In genomic region chr4:35694360-35695136, GRCm38 (mm10) we compare ENCODE assay signal across 28 mouse cellular contexts.
"Had no signal": no experiment of that assay in that cellular context is flagged by ENCODE, and none has a peak within 500 bp of the region (broad histone marks: within the 10 kb centered on the region; RNA-seq: fewer than 3 reads in every experiment).

No protein-coding gene starts in this region.

- H3K4me1 ChIP-seq: heart, embryonic 10.5 days; heart, embryonic 12.5 days; hindbrain, embryonic 10.5 days; hindbrain, embryonic 12.5 days; intestine, embryonic 15.5 days; limb, embryonic 10.5 days; limb, embryonic 12.5 days; liver, embryonic 13.5 days; liver, embryonic 15.5 days had no signal

- ATAC-seq: hindbrain, embryonic 16.5 days; inflammation-experienced regulatory T-cells, adult 6 months; intestine, embryonic 15.5 days; intestine, postnatal 0 days had no signal

- H3K27ac ChIP-seq: gastrocnemius, adult 2 months; heart, embryonic 10.5 days; hindbrain, embryonic 10.5 days; hindbrain, embryonic 12.5 days; hindbrain, embryonic 14.5 days; intestine, embryonic 15.5 days; layer of hippocampus, adult 2 months; left cerebral cortex, adult 2 months; limb, embryonic 10.5 days; limb, embryonic 12.5 days; liver, embryonic 13.5 days; liver, embryonic 15.5 days had no signal

- H3K4me3 ChIP-seq: gastrocnemius, adult 2 months; heart, embryonic 10.5 days; heart, embryonic 12.5 days; hindbrain, embryonic 10.5 days; hindbrain, embryonic 12.5 days; intestine, embryonic 15.5 days; layer of hippocampus, adult 2 months; left cerebral cortex, adult 2 months; limb, embryonic 10.5 days; limb, embryonic 12.5 days; liver, embryonic 13.5 days; liver, embryonic 15.5 days had no signal

- H3K9me3 ChIP-seq: heart, embryonic 10.5 days; heart, embryonic 12.5 days; hindbrain, embryonic 10.5 days; hindbrain, embryonic 12.5 days; intestine, embryonic 15.5 days; limb, embryonic 10.5 days; limb, embryonic 12.5 days; liver, embryonic 13.5 days; liver, embryonic 15.5 days had no signal

- H3K36me3 ChIP-seq: heart, embryonic 10.5 days; heart, embryonic 12.5 days; hindbrain, embryonic 10.5 days; hindbrain, embryonic 12.5 days; intestine, embryonic 15.5 days; limb, embryonic 10.5 days; limb, embryonic 12.5 days; liver, embryonic 13.5 days; liver, embryonic 15.5 days had no signal

- H3K4me2 ChIP-seq: heart, embryonic 12.5 days; hindbrain, embryonic 12.5 days; hindbrain, embryonic 14.5 days; intestine, embryonic 15.5 days; limb, embryonic 12.5 days; liver, embryonic 11.5 days; liver, embryonic 13.5 days; liver, embryonic 15.5 days had no signal

- H3K27me3 ChIP-seq: heart, embryonic 12.5 days; hindbrain, embryonic 12.5 days; intestine, embryonic 15.5 days; limb, embryonic 12.5 days; liver, embryonic 13.5 days; liver, embryonic 15.5 days had no signal

- H3K9ac ChIP-seq: heart, embryonic 12.5 days; hindbrain, embryonic 12.5 days; hindbrain, embryonic 14.5 days; intestine, embryonic 15.5 days; limb, embryonic 12.5 days; liver, embryonic 13.5 days; liver, embryonic 15.5 days had no signal

- DNase-seq: gastrocnemius, adult 2 months; gastrocnemius, postnatal 10 days; gastrocnemius, postnatal 25 days; heart, adult 18-20 months; heart, postnatal 10 days; heart, postnatal 4 days; kidney, adult 18-20 months; kidney, adult 8-10 months; kidney, postnatal 10 days; kidney, postnatal 25 days; kidney, postnatal 4 days; liver; liver, embryonic 13.5 days had no signal
